Mouse (Mus musculus) spleen, adult 12 weeks (tissue): ENCODE data around the gene Slc35c2.

ENCODE experiments used
- DNase-seq: peaks from one replicate; pipeline ENCODE4 v3.0.0; 2022; ENCODE audit warnings: low spot score

The Slc35c2 gene

GRCm38 (mm10) chr2:165287202-165287984 is at the start of gene Slc35c2:
Slc35c2 (minus strand) TSS chr2:165287869.
- DNase-seq: peak; percentile 76

GRCm38 (mm10) chr2:165337191-165337590 is 49.5 kb upstream of the Slc35c2 start:
- no peak for DNase-seq

- DNase-seq: no peak
Observed at GRCm38 (mm10) chr2:165332610-165333210, 45.0 kb upstream of the Slc35c2 start.

GRCm38 (mm10) chr2:165329703-165330102 is 42.0 kb upstream of the Slc35c2 start:
- DNase-seq: no peak

GRCm38 (mm10) chr2:165328746-165329145 is 41.1 kb upstream of the Slc35c2 start:
- DNase-seq: no peak

GRCm38 (mm10) chr2:165327386-165327785 is 39.7 kb upstream of the Slc35c2 start:
- DNase-seq: no peak

GRCm38 (mm10) chr2:165326304-165327190 is 38.9 kb upstream of the Slc35c2 start, which contains the start of gene Elmo2:
Elmo2 (minus strand) TSS chr2:165326479.
- DNase-seq: peak; percentile 92

- DNase-seq: peak; percentile 27
Observed at GRCm38 (mm10) chr2:165325521-165326303, 38.0 kb upstream of the Slc35c2 start.

GRCm38 (mm10) chr2:165323928-165324327 is 36.3 kb upstream of the Slc35c2 start:
- no peak for DNase-seq

- DNase-seq: no peak
Observed at GRCm38 (mm10) chr2:165323484-165323883, 35.8 kb upstream of the Slc35c2 start.

GRCm38 (mm10) chr2:165321981-165322735 is 34.5 kb upstream of the Slc35c2 start:
- no peak for DNase-seq

GRCm38 (mm10) chr2:165321381-165321888 is 33.8 kb upstream of the Slc35c2 start:
- no peak for DNase-seq

- DNase-seq: no peak
Observed at GRCm38 (mm10) chr2:165320531-165321150, 33.0 kb upstream of the Slc35c2 start.

- no peak for DNase-seq
Observed at GRCm38 (mm10) chr2:165319503-165319902, 31.8 kb upstream of the Slc35c2 start.

GRCm38 (mm10) chr2:165318941-165319340 is 31.3 kb upstream of the Slc35c2 start:
- no peak for DNase-seq

- no peak for DNase-seq
Observed at GRCm38 (mm10) chr2:165317621-165318263, 30.1 kb upstream of the Slc35c2 start.

GRCm38 (mm10) chr2:165316837-165317473 is 29.3 kb upstream of the Slc35c2 start:
- DNase-seq: no peak

- no peak for DNase-seq
Observed at GRCm38 (mm10) chr2:165316204-165316603, 28.5 kb upstream of the Slc35c2 start.

GRCm38 (mm10) chr2:165314197-165314596 is 26.5 kb upstream of the Slc35c2 start:
- DNase-seq: no peak
